Mouse (Mus musculus) c-Kit-positive CD71-positive TER-119-positive erythroid progenitor cells, embryonic 14.5 days (primary cell): ENCODE data around the gene Vps4b.

Experiments
- DNase-seq: peaks from one replicate; pipeline ENCODE4 v3.0.0-alpha.2; 2013; ENCODE audit warnings: low spot score

The Vps4b gene

DNA sequence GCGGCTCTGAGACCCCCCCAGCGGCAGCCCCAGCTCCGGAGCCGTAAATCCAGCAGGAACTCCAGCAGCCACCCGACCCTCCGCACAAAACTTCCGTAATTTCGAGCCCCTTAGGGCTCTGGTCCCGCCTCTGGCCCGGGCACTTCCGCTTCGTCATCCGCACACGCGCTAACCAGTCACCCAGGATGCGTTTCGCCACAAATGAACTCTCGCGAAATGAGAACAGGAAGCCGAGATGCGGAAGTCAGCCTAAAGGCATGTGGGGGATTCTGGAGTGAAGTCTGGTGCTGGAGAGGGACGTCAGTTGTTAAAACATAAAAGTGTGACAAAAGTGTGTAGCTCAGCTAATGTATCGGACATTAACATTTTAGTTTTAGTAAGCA lies at the start of gene Vps4b:
TSS of gene Vps4b (minus strand) at position 187 of the 383 bp plus-strand sequence.
- peak; percentile 95 for DNase-seq

- no peak for DNase-seq
Measured at GRCm38 (mm10) chr1:106828784-106829183, 32.3 kb upstream of the Vps4b start.

GRCm38 (mm10) chr1:106822297-106822696 lies 25.8 kb upstream of the Vps4b start:
- no peak for DNase-seq

DNA sequence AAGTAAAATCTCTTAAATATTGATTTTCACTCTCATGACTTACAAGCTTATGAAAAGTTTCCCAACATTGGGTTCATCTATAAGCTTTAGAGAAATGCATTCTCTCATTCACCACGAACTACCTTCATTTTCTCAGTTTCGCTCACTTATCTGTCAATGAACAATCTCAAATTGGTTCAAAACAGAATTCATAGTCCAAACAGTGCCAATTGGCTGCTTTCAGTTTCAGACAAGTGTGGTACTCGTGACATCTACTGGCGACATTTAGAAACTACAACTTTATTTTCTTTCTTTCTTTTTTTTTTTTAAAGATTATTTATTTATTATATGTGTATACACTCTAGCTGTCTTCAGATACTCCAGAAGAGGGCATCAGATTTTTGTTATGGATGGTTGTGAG lies 21.8 kb upstream of the Vps4b start:
- no peak for DNase-seq

GRCm38 (mm10) chr1:106816766-106817165 lies 20.2 kb upstream of the Vps4b start:
- DNase-seq, result no peak

DNA sequence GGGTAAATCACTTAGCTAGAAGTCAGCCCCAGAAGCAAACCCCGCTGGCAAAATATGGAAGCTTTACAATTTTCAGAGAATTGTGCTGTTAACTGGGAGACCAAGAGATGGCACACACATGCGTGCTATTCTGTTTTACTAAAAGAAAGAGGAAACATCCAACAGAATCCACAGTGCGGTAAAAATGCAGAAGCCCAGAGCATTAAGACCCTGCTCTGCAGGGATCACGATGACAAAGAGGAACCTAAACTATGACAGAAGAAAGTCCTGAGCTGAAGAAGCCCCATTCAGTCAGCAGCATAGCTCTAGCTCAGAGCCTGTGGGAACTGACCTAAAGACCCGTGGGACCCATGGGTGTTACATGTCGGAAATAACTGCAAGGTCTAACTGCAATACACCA lies 18.7 kb upstream of the Vps4b start:
- no peak for DNase-seq

DNA sequence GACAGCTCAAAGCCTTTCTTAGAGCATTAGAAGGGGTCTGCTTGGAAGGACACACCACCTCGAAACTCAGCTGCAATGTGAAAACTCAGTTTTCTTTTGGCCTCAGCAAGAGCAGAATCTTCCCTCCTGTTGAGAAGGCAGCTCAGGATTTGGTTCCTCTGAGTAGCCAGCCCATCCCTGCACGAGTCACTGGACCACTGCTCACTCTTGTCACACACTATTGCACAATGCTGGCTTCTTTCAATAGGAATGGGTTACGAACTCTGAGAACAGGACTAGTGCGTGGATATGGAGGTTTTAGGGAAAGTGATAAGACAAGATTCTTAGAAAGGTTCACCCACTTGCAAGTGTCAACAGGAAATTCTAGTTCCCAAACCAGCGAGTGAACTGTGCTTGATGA lies 18.3 kb upstream of the Vps4b start:
- no peak for DNase-seq

DNA sequence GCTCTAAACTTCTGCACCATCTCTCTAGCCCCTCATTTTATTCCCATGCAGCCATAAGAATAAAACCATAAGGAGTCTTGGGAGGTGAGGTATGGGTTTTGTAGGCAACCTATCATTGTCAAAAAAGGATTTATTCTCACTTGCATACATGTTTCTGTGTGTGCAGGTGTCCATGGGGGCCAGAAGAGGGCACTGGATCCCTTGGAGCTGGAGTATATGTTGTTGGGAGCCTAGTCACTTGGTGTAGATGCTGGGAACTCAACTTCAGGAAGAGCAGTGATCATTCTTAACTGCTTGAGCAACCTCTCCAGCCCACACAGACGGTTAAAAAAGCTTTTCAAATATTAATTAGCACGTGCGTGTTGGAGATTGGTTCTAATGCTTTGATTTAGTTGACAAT lies 3.4 kb upstream of the Vps4b start:
- no peak for DNase-seq

GRCm38 (mm10) chr1:106799406-106799805 lies 2.9 kb upstream of the Vps4b start:
- no peak for DNase-seq

GRCm38 (mm10) chr1:106796987-106797779 lies 655 bp upstream of the Vps4b start:
- DNase-seq, result no peak

- peak; percentile 48 for DNase-seq
Measured at GRCm38 (mm10) chr1:106795634-106796541, 640 bp downstream of the Vps4b start.

DNA sequence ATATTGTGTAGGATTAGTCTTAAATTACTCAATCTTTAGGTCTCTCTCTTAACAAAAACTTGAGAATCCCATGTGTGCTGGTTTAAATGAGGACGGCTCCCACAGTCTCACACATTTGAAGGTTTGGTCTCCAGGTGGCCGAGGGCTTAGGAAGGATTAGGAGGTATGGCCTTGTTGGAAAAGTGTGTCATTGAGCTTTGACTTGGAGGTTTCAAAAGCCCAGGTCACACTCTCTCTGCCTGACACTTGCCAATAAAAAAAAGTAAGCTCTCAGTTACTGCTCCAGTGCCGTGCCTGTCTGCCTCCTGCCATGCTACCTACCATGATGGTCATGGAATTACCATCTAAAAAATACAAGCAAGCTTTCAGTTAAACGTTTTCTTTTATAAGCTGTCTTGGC lies 21.6 kb downstream of the Vps4b start:
- no peak for DNase-seq

DNA sequence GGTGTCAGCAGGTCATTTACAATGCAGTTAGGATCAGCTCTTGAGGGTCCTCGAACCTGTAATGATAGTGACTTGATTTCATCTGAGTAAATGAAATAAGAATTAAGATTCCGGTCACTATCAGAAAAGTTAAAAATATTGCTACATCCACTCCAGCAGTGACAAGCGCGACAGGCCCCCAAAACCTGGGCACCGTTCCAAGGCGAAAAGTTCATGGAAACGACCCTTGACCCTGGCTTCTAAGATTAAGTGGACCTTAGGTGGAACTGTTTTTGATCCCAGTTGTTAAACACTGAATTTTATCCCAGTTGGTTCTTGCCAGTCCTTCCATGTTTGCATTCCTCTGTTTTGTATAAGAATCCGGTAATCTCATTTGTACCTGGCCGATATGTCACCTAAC lies 22.4 kb downstream of the Vps4b start:
- no peak for DNase-seq

DNA sequence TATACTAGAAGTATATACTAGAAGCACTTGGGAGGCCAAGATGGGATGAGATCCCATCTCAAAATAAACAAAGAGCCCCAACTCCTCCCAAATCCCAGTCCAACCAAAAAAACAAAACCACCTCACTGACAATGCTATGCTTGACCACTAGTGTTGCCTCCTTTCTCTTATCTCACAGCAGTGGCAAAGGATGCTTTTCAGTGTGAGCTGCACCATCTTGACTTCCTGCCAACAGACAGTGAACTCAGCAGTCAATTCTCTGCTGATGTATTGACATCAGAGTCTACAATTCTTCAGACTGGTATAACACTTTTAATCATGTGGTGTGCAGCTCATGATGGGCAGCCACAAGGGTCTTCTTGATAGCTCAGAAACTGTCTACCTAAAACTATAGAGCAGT lies 27.8 kb downstream of the Vps4b start:
- no peak for DNase-seq

DNA sequence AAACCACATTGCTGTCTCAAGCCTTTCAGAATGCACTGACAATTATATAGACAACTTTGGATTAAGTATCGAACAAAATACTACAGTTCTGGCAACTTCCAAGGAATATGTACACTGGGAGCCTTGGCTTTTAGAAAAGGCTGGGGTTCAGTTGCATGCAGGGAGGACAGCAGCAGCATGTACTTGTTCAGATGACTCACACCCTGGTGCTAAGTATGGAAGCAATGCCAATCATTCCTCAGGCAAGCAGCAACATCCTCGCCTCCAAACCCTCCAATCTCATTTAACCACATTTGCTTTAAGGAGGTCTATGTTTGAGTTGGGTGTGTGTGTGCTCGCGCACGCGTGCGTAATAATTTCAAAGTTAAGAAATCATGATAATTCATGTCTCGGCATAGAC lies 30.8 kb downstream of the Vps4b start:
- DNase-seq, result no peak

- no peak for DNase-seq
Measured at GRCm38 (mm10) chr1:106764846-106765245, 31.7 kb downstream of the Vps4b start.

GRCm38 (mm10) chr1:106764281-106764680 lies 32.2 kb downstream of the Vps4b start:
- no peak for DNase-seq

DNA sequence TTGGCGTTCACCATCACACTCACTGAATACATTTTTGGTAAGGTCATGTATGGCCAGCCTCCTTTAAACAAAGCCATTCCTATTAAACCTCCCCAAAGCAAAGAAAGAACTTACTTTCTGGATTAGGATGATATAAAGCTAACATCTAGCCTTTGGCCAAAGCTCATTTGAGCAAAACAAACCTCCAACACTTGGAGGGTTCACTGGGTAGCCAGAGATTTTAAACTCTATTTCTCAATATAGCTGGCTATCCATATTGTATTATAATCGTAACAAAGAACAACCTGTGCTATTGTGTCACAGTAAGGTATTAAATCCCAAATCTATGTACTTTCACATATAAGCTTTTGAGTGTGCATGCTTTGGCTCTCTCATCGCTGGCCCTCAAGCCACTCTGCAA lies 35.8 kb downstream of the Vps4b start:
- DNase-seq, result no peak

DNA sequence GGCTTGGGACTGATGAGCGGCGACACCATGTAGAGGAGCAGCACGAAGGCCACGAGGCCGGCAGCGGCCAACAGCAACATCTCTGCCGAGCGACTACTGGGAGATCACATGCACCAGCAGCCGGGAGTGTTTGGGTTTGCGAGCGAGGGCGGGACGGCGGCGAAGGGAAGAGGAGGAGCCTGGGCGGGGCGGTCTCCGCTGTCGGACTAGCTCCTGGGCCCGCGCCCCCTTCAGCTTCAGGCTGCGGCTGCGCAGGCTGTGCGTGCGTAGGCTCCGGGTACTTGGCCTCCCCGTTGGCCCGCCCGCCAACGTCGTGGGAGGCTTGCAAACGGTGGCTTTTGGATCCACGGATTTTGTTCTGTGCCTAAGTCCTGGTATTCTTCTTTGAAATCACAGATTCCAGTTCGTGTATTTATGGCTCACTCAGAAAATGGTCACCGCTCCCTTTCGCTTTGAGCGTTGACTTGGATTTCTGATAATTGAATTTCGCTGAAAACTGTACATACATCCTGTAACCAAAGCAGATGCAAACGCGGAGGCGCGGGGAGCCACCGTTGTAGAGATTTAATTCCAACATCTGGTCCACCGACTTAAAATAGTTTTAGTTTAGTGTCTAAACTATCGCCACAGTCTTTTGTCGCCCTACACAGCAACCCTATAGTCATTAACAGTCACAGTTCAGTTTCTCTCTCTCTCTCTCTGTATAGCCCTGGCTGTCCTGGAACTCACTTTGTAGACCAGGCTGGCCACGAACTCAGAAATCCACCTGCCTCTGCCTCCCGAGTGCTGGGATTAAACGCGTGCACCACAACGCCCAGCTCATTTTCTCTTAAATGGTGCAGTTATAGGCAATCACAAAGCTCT lies 36.7 kb downstream of the Vps4b start, which contains the start of gene Kdsr:
TSS of gene Kdsr (minus strand) at position 156 of the 864 bp plus-strand sequence.
- DNase-seq, result peak; percentile 88

- DNase-seq, result peak; percentile 25
Measured at GRCm38 (mm10) chr1:106758734-106759571, 37.6 kb downstream of the Vps4b start.

DNA sequence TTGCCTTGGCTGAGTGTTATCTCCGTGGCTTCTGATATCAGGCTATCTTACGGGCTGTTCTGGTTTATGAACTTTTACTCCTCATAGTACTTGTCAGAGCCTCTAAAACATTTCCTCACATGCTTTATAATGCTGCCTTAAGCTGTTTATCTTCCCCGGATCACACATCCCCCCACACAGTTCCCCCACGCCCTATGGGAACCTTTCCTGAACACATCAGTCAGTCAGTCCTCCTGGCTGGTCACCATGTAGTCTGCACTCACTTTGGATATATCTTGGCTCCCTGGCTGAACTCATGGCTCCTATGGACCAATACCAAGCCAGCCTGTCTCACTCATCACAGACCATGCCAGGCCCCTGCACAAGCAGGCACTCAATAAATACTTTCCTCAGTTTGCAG lies 39.9 kb downstream of the Vps4b start:
- no peak for DNase-seq
